ENCODE assay signal across 18 mouse cellular contexts in genomic region chr7:99940669-99941068, GRCm38 (mm10). TPM values are rescaled to one million over a fixed set of nuclear protein-coding genes. Genes with fewer than 3 reads are reported as not detected.
DNase-seq lines count a peak whose midpoint lies in the region; ATAC-seq lines count a peak whose summit lies in the region.
"Had no signal": no experiment of that assay in that cellular context is flagged by ENCODE, and none has a peak within 500 bp of the region (broad histone marks: within the 10 kb centered on the region; RNA-seq: fewer than 3 reads in every experiment).

No protein-coding gene starts in this region.

- H3K9ac ChIP-seq in neural tube, embryonic 15.5 days (replicated peaks), result no peak overlapping the region
- H3K9ac ChIP-seq: embryonic facial prominence, embryonic 12.5 days; forebrain, embryonic 13.5 days; forebrain, embryonic 15.5 days; forebrain, postnatal 0 days had no signal

- H3K4me3 ChIP-seq in neural tube, embryonic 15.5 days (replicated peaks), result no peak overlapping the region
- H3K4me3 ChIP-seq: embryonic facial prominence, embryonic 10.5 days; embryonic facial prominence, embryonic 12.5 days; forebrain, embryonic 13.5 days; forebrain, embryonic 15.5 days had no signal

- peaks cover 57% of the 10 kb centered on the region for H3K36me3 ChIP-seq in neural tube, embryonic 15.5 days

- no peak overlapping the region for H3K4me2 ChIP-seq in neural tube, embryonic 15.5 days
- H3K4me2 ChIP-seq: embryonic facial prominence, embryonic 12.5 days; forebrain, embryonic 13.5 days; forebrain, embryonic 15.5 days had no signal

- no peaks in the 10 kb centered on the region for H3K27me3 ChIP-seq in neural tube, embryonic 15.5 days (replicated peaks)
- H3K27me3 ChIP-seq: embryonic facial prominence, embryonic 12.5 days; forebrain, embryonic 13.5 days; forebrain, embryonic 15.5 days had no signal

- H3K27ac ChIP-seq in neural tube, embryonic 15.5 days (replicated peaks), result no peak overlapping the region
- H3K27ac ChIP-seq: embryonic facial prominence, embryonic 10.5 days; embryonic facial prominence, embryonic 12.5 days; forebrain, embryonic 13.5 days; forebrain, embryonic 15.5 days had no signal

- 100% methylated on average over 1 of the region's 1 CpGs for WGBS in neural tube, embryonic 15.5 days

- H3K9me3 ChIP-seq in neural tube, embryonic 15.5 days (replicated peaks), result no peaks in the 10 kb centered on the region
- H3K9me3 ChIP-seq: embryonic facial prominence, embryonic 10.5 days; embryonic facial prominence, embryonic 12.5 days; forebrain, embryonic 13.5 days; forebrain, embryonic 15.5 days had no signal

- no peaks in the 10 kb centered on the region for H3K4me1 ChIP-seq in neural tube, embryonic 15.5 days
- H3K4me1 ChIP-seq: embryonic facial prominence, embryonic 10.5 days; embryonic facial prominence, embryonic 12.5 days; forebrain, embryonic 13.5 days; forebrain, embryonic 15.5 days had no signal

- DNase-seq in kidney, adult 18-20 months, result peak; percentile 0
- no peak for DNase-seq in kidney, postnatal 14 days
- DNase-seq in neural tube, embryonic 10.5 days (ENCODE audit: extremely low spot score, low spot score), result peak; percentile 3
- no peak for DNase-seq in testis, postnatal 10 days (ENCODE audit: low spot score)
- DNase-seq: adrenal gland, adult 2 months; adrenal gland, postnatal 10 days; adrenal gland, postnatal 25 days; cerebellum, adult 11-12 months; cerebellum, adult 2 months; cerebellum, adult 9-10 months; cerebellum, postnatal 10 days; cerebellum, postnatal 25 days; forebrain, postnatal 0 days had no signal

- no peak for ATAC-seq in neural tube, embryonic 15.5 days (ENCODE audit: low FRiP score)
- ATAC-seq: forebrain, embryonic 13.5 days; forebrain, embryonic 15.5 days; forebrain, postnatal 0 days had no signal

RNA-seq across cellular contexts. Expression of gene Rnf169, which starts 39.6 kb away (rescaled TPM):
- polyA plus RNA-seq in neural tube, embryonic 15.5 days (2015; fragmentation: Nextera tagmentation; extraction: Ambion mirVana), result 4.2 and 4.6 TPM in 2 replicates

Comparison
In these comparisons a context has a peak if more than half of its experiments do, and no peak if none do; other contexts are left out.
1. DNase-seq: peak in kidney, adult 18-20 months (single experiment) and neural tube, embryonic 10.5 days (single experiment); none in kidney, postnatal 14 days (single experiment) and testis, postnatal 10 days (single experiment).